Mouse (Mus musculus) spleen, adult 2 months (tissue): Measurements from ENCODE around the gene Arhgef2. TPM values are rescaled to one million over a fixed set of nuclear protein-coding genes. Genes with fewer than 3 reads are reported as not detected.

Source experiments
- DNase-seq, 2 experiments: peaks; one replicate each; pipeline versions ENCODE4 v3.0.0 to v3.0.0-alpha.2; 2012 to 2021; ENCODE audit warnings: low spot score in 2 of 2, low read depth in 1 of 2
- H3K27ac ChIP-seq: fragments of 200-500 bp; 2 replicates; pipeline ENCODE4 v1.5.1; 2012; ENCODE audit warnings: low read length, inconsistent platforms; ENCODE audit not compliant: insufficient read depth
- H3K27me3 ChIP-seq: fragments of 200-500 bp; 2 replicates; pipeline ENCODE4 v1.6.1; 2012; ENCODE audit warnings: mild to moderate bottlenecking, moderate library complexity, low read length, inconsistent platforms; ENCODE audit not compliant: control insufficient read depth, insufficient read depth
- H3K36me3 ChIP-seq: fragments of 200-500 bp; 2 replicates; pipeline ENCODE4 v1.6.1; 2012; ENCODE audit warnings: mild to moderate bottlenecking, low read length, inconsistent platforms; ENCODE audit not compliant: control insufficient read depth, insufficient read depth
- H3K4me1 ChIP-seq: fragments of 200-500 bp; 2 replicates; pipeline ENCODE4 v1.6.1; 2011; ENCODE audit warnings: inconsistent platforms; ENCODE audit not compliant: control insufficient read depth, insufficient read depth, insufficient read length
- H3K4me3 ChIP-seq: fragments of 200-500 bp; 2 replicates; pipeline ENCODE4 v1.5.1; 2011; ENCODE audit warnings: mild to moderate bottlenecking, inconsistent platforms; ENCODE audit not compliant: insufficient read depth, insufficient read length; ENCODE audit errors: extremely low read depth
- CTCF ChIP-seq: fragments of 200-500 bp; IDR thresholded peaks from 2 replicates; pipeline ENCODE4 v1.5.1; 2011; ENCODE audit warnings: mild to moderate bottlenecking, inconsistent platforms; ENCODE audit not compliant: insufficient read depth, insufficient read length, insufficient replicate concordance; ENCODE audit errors: extremely low read depth
- POLR2A ChIP-seq: fragments of 200-500 bp; IDR thresholded peaks from 2 replicates; pipeline ENCODE4 v1.6.1; 2011; ENCODE audit warnings: low read depth, low read length, inconsistent platforms
- WGBS: fragments of 180-500 bp; shearing (Covaris S2); methylation state at CpG from one replicate; pipeline ENCODE4 v1.1.7; 2018; 5-methylcytosine and 5-hydroxymethylcytosine counted together
- polyA plus RNA-seq: library from polyadenylated mRNA; depleted of rRNA; stranded (reverse); fragments of >200 nt; gene quantifications from 2 replicates; pipeline ENCODE4 v1.2.3, GENCODE M21; 2012

Arhgef2 gene
- polyA plus RNA-seq, 1 experiment: 146 TPM

DNA sequence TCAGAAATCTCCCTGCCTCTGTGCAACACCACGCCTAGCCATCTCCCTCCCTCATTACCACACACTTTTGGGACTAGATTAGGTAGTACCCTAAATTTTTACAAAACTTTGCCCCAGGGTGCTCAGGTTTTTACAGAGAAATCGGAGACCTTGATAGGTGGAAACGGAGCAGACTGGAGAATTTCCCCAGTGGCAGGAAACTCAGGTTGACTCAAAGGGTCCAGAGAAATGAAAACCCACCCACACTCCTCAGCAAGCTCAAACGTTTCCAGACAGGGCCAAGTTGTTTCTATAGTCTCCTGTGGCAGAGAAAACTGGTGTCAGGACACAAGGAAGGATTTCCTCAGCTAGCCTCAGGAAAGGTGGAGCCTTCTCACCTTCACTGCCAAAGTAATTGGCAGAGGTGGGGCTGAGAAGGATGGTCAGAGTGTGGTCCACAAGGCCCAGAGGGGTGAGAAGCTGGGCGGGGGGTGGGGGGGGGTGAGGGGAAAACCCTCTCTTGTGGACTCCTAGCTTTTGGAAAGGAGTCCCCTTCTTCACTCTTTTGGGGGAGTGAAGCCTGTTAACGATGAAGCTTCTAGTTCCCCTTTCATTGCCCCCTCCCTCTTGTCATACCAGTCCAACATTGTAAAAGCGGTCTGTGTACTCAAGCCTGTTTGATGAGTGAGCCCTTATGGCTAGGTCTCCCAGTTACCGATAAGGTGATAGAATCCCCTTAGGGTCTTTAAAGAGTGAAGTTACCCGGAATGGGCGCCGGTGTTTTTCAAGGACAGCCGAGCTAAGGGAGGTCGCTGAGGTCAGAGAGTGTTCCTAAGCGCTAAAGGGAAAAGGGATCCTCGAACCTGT lies 14.6 kb downstream of the Arhgef2 start:
- H3K27me3 ChIP-seq: no peaks in the 10 kb centered on the region
- 0 out of 2 replicates have a peak, but pooled peaks cover 1% of the 10 kb centered on the region for H3K36me3 ChIP-seq
- WGBS: 12% methylated on average over 15 of the region's 15 CpGs
- peak overlapping the region; percentile 88 for H3K4me3 ChIP-seq
- no peak for DNase-seq
- TF ChIP-seq CTCF (no peak), POLR2A (no peak)
- peak overlapping the region; percentile 93 for H3K27ac ChIP-seq
- H3K4me1 ChIP-seq: peaks cover 31% of the 10 kb centered on the region; the same call in 1 of the 2 replicates

- under 1% methylated on average over 58 of the region's 64 CpGs for WGBS
- Histone ChIP-seq H3K27ac (peak overlapping the region; percentile 93), H3K36me3 (peaks cover 5% of the 10 kb centered on the region; the same call in 1 of the 2 replicates), H3K4me1 (peaks cover 25% of the 10 kb centered on the region; the same call in 1 of the 2 replicates), H3K27me3 (no peaks in the 10 kb centered on the region), H3K4me3 (peak overlapping the region; percentile 88)
- peak; percentile 33 to 87 for DNase-seq
- TF ChIP-seq POLR2A (peak; percentile 61), CTCF (no peak)
Measured at GRCm38 (mm10) chr3:88620992-88621536, 15.3 kb downstream of the Arhgef2 start.

DNA sequence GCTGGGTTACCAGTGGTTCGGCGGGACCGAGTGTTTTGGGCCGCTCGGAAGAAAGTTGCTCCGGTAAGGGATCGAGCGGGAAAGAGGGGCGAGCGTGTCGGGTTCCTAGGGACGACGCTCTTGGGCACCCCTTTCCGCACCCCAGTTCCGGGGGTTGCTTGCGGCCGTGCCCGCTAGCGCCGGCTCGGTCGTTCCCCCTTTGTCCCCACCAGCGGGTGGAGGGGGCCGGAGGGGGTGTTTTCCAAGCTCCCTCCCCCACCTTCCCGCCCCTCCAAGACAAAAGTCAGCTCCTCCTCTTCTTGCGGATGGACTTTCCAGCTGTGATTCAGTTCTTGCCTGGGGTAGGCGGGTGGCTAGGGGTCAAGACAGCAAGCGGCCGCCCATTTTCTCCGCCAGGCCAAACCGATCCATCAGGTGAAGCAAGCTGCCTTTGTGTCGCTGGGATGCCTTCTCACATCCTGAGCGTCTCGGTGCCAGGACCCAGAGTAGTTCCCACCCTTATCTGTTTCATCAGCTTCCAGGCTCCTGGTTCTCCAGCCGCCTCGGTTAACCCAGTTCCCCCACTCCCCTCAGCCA lies 15.9 kb downstream of the Arhgef2 start:
- under 1% methylated on average over 36 of the region's 36 CpGs for WGBS
- DNase-seq: peak in 1 of 2 experiments; percentile 27
- peaks cover 7% of the 10 kb centered on the region; the same call in 1 of the 2 replicates for H3K36me3 ChIP-seq
- H3K4me3 ChIP-seq: peak overlapping the region; percentile 88
- H3K27ac ChIP-seq: peak overlapping the region; percentile 93
- no peaks in the 10 kb centered on the region for H3K27me3 ChIP-seq
- peaks cover 26% of the 10 kb centered on the region; the same call in 1 of the 2 replicates for H3K4me1 ChIP-seq
- no peak for TF ChIP-seq POLR2A

- no peak for DNase-seq
- Histone ChIP-seq H3K4me1 (peaks cover 29% of the 10 kb centered on the region; the same call in 1 of the 2 replicates), H3K36me3 (peaks cover 7% of the 10 kb centered on the region; the same call in 1 of the 2 replicates), H3K27me3 (no peaks in the 10 kb centered on the region), H3K27ac (peak overlapping the region; percentile 93), H3K4me3 (peak overlapping the region; percentile 88)
- no peak for TF ChIP-seq POLR2A
- no peak for TF ChIP-seq CTCF
- under 1% methylated on average over 24 of the region's 24 CpGs for WGBS
Measured at GRCm38 (mm10) chr3:88622113-88622940, 16.6 kb downstream of the Arhgef2 start.

- Histone ChIP-seq H3K4me1 (peaks cover 29% of the 10 kb centered on the region; the same call in 1 of the 2 replicates), H3K27ac (peak overlapping the region; percentile 62; the same call in 1 of the 2 replicates), H3K4me3 (peak overlapping the region; percentile 88), H3K27me3 (no peaks in the 10 kb centered on the region), H3K36me3 (peaks cover 7% of the 10 kb centered on the region; the same call in 1 of the 2 replicates)
- TF ChIP-seq POLR2A (no peak), CTCF (no peak)
- WGBS: 3% methylated on average over 6 of the region's 6 CpGs
- DNase-seq: peak in 1 of 2 experiments; percentile 40
Measured at GRCm38 (mm10) chr3:88622941-88623345, 17.2 kb downstream of the Arhgef2 start.
